Mouse (Mus musculus) MN1 (cell line): ENCODE results near the gene Opa3.
A peak's percentile ranks its signal among the peaks of the same experiment; 100 is the strongest.

ENCODE experiments used
- DNase-seq: peaks from one replicate; pipeline ENCODE4 v3.0.0-alpha.2; 2016; ENCODE audit warnings: low spot score

The Opa3 gene

GRCm38 (mm10) chr7:19281680-19282304 lies 53.7 kb downstream of the Opa3 start:
- peak; percentile 48 for DNase-seq

- DNase-seq: peak; percentile 90
Observed at GRCm38 (mm10) chr7:19282385-19282784, 54.3 kb downstream of the Opa3 start, which contains the start of gene Rtn2. Gene Rtn2 (plus strand): TSS chr7:19282624.

- DNase-seq: peak; percentile 48
Observed at GRCm38 (mm10) chr7:19282791-19283405, 54.8 kb downstream of the Opa3 start.

DNA sequence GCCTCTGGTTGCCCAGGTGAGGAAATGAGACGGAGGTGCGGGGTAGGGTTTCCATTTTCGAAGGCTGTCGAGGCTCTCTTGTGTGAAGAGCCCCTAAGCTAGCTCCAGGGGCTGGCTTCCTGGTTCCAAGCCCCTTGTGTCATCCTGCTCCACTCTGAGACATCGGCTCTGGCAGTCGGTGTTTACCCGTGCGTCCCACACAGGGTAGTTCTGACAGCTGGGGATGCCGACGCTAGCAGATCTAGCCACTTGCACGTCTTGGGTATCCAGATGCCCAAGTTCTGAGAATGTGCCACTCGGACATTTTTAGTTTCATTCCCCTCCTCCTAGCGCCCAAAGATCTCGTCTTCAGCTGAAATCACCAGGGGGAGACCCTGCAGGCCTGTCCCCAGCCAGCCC lies 55.3 kb downstream of the Opa3 start:
- peak; percentile 34 for DNase-seq

DNA sequence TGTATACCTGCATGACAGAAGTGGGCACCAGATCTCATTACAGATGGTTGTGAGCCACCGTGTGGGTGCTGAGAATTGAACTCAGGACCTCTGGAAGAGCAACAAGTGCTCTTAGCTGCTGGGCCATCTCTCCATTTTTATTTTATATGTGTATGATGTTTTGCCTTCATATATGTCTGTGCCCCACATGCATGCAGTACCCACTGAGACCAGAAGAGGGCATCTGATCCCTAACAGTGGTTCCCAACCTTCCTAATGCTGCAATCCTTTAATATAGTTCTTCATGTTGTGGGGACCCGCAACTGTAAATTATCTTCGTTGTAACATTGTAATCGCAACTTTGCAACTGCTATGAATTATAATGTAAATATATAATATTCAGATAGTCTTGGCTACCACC lies 56.6 kb downstream of the Opa3 start:
- DNase-seq: peak; percentile 47

DNA sequence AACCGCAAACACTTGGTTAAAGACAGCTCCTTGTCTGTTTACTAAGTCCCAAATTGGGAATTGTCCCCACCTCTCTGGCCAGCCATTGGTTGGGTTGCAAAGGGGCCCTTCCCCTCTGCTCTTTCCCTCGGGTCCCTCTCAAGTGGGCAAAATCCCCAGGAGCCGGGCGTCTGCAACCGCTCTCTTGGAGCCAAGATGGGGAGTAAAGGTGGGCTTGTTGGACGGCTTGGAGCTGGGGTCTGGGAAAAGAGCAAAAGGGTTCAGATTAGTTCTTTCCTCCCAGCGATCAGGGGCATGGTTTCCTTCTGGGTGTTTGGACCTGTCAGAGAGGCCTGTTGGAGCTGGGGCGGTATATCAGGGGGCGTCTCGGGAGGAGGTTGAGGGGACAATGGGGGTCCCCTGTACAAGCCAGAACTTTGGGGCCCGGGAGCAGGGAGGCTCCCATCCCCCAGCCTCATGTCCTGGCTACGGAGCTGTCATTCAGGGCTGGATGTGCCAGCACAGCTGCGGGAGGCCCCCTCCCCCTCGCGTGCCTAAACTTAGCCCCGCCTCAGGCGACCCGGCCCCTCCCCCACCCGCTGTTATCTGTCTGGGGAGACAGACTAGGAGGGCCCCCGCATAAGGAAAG lies 62.9 kb downstream of the Opa3 start:
- no peak for DNase-seq

GRCm38 (mm10) chr7:19295503-19296185 lies 67.5 kb downstream of the Opa3 start:
- peak; percentile 32 for DNase-seq

DNA sequence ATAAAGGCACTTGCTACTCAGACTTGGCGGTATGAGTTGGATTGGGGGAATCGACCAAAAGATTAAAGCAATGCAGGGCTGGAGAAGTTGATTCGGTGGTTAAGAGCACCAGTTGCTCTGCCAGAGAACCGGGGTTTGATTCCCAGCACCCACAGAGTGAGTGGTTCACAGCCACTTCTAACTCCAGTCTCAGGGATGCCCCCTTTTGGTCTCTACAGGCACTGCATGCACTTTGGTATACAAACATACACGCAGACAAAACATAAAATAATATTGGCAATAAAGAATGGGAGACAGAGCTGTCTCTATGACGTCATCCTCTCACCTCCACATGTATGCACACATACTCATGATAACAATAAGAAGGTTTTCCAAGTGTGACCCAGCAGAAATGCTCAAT lies 68.9 kb downstream of the Opa3 start:
- DNase-seq: no peak

DNA sequence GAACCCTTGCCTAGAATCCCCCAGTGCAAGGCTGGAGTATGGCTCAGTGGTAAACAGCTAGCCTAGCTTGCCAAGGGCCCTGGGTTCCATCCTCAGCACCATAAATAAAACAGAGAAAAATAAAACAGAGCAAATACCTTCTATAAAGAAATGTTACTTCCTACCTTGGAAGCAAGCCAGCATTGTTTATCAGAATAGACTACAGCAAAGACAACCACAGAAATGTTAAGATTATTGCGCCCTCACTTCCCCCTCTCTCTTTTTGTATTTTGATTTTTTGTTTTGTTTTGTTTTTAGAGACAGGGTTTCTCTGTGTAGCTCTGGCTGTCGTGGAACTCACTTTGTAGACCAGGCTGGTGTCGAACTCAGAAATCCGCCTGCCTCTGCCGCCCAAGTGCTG lies 69.7 kb downstream of the Opa3 start:
- no peak for DNase-seq

DNA sequence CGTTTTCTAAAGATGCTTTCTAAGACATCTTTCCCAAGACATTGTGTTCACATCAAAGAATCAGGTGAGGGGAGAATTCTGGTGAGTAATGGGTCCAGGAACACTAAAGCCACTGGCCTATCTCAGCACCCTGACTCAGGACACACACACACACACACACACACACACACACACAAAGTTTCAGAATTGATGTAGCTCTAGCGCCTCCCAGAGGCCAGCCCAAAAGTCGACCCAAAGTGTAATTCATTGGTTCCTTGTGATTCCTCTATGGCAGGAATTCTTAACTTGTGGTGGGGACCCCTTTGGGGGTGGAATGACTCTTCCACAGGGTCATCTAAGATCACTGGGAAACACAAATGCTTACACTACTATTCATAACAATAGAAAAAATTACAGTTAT lies 71.1 kb downstream of the Opa3 start:
- peak; percentile 72 for DNase-seq

DNA sequence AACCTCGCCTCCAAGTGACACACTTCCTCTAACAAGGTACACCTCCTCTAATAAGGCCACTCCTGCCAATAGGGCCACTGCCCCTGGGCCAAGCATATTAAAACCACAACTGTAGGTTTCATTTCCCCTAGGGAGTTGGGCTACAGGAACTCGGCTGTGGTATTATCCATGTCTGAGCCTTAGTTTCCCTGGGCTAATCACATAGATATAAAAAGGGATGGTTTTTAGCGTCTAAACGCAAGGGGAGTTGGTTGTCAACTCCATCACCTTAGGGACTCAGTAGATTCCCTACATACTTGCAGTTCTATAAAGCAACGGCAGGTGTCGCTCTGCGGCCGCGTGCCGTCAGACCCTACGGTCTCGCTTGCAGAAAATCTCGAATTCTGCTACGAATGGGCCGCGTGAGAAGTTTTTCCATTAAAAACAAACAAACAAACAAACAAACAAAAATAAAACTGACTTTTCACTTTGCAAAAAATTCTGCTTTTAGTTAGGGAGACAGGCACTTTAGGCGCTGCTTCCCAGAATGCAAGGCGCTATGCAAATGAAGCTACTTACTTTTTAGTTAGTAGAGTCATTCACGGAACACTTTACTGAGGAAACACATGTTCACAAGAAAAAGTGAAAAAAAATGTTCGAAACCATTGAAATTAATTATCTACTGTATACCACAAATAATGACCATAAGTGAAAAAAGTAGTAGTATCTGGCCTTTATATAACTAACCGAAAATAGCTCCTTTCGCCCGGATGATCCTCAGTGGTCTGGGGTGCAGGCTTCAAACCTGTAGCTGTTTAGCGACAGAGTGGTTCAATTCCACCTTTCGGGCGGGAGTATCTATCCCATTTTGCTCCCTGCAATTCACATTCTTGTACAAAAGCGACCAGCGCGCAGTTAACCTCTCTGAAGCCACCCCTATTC lies 72.6 kb downstream of the Opa3 start:
- peak; percentile 82 for DNase-seq

GRCm38 (mm10) chr7:19301461-19302263 lies 73.5 kb downstream of the Opa3 start:
- peak; percentile 19 for DNase-seq

GRCm38 (mm10) chr7:19302264-19303045 lies 74.3 kb downstream of the Opa3 start:
- DNase-seq: no peak

DNA sequence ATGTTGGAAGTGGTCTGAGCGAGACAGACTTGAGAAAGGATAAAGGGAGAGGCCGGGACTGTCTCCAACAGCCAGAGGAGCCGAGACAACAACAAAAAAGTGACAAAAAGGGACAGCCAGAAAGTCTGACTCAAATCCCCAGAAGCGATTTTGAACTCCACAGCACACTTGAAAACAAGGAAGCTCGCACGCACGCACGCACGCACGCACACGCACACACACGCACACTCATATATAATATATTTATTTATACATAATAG lies 74.8 kb downstream of the Opa3 start:
- no peak for DNase-seq

GRCm38 (mm10) chr7:19303770-19304169 lies 75.6 kb downstream of the Opa3 start:
- DNase-seq: peak; percentile 68

DNA sequence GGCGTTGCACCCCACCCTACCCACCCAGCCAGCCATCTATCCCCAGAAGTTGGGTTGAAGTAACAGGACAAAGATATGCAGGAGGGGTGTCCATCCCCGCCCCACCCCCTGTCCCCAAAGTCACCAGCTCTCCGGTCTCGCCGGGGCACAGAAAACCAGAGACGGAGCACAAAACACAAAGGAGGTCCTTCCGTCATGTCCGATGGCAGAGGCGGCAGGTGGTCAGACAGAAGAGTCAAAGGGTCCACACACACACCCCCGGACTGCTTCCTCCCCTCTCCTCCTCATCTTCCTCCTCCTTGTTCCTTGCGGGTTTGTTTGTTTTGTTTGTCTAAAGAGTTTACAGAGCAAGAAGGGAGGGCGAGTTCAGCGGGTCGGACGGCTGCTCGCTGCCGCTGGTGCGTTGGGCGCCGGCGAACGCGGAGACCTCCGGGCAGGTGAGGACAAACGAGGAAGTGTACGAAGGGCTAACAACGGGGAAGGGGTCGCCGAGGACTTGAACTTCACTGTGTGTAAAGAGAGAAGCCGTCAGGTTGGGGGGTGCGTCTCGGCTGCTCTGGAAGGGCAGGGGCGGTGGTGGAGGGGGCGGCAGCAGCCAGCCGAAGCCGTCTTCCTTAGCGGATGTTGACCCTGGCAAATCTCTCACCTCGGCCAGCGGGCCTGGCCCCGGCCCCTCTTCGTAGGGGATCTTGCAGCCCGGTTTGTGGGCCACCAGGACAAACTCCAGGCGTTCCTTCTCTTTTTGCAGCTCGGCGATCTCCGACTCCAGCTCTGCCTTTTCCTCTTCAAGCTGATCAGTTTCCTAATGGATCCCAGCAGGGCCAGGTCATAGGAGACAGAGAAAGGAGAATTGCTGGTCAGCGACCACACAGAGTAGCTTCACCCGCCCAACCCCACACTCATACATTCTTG lies 76.6 kb downstream of the Opa3 start:
- DNase-seq: no peak

DNA sequence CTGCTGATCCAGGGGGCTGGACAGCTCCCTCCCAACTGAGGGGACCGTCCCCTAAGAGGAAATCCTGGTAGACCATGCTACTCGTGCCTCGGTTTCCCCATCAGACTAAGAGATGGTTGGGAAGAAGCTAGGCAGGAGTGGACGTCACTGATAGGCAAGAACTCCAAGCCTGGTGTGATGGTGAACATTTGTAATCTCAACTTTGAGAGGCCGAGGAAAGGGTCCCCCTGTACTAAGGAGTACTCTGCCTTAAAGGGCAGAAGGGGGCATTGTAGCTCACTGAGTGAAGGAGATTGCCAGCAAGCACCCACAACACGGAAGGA lies 77.2 kb downstream of the Opa3 start:
- no peak for DNase-seq
